Mouse (Mus musculus) embryo, embryonic 10.5 days (tissue): Measurements from ENCODE around the gene BC080695.
"Not testable (repeated sequence)": the region's sequence is repeated elsewhere in the genome, so short reads cannot be mapped to it uniquely, and the experiment has no call there.

Source experiments
- DNase-seq: peaks from one replicate; pipeline ENCODE4 v3.0.0-alpha.2; 2015; ENCODE audit warnings: low spot score

Gene BC080695

DNA sequence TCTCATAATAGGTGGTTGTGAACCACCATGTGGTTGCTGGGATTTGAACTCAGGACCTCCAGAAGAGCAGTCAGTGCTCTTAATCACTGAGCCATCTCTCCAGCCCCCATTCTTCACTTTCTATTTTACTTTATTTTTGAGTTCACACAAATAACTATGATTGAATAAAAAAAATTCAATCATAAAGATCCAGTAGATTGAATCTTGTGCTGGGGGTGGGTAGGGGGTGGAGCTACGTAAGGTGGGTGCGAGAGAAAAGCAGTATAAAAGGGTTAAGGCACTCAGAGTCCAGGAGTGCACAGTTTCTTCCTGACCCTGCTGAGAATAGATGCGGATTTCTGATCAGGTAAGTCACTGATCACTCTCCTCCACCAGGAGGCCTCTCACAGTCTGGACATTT, at the start of gene BC080695, which contains the start of gene Gm13057:
Gene BC080695, plus strand, starts transcription at position 301 of the 400 bp plus-strand sequence.
Gene Gm13057, plus strand, starts transcription at position 310 of the 400 bp plus-strand sequence.
- not testable (repeated sequence) for DNase-seq

DNA sequence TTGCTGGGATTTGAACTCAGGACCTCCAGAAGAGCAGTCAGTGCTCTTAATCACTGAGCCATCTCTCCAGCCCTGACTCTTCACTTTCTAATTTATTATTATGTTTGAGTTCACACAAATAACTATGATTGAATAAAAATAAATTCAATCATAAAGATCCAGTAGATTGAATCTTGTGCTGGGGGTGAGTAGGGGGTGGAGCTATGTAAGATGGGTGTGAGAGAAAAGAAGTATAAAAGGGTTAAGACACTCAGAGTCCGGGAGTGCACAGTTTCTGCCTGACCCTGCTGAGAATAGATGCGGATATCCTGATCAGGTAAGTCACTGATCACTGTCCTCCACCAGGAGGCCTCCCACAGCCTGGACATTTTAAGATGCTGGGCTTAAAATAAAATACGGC, 40.5 kb upstream of the BC080695 start, which contains the start of gene Gm13043:
Gene Gm13043, plus strand, starts transcription at position 301 of the 400 bp plus-strand sequence.
- no peak for DNase-seq

- not testable (repeated sequence) for DNase-seq
Measured at GRCm38 (mm10) chr4:143535654-143536053, 15.8 kb upstream of the BC080695 start, which contains the start of gene Gm13040. Gm13040 (plus strand) TSS chr4:143535954.

- not testable (repeated sequence) for DNase-seq
Measured at GRCm38 (mm10) chr4:143611927-143612326, 60.4 kb downstream of the BC080695 start.

DNA sequence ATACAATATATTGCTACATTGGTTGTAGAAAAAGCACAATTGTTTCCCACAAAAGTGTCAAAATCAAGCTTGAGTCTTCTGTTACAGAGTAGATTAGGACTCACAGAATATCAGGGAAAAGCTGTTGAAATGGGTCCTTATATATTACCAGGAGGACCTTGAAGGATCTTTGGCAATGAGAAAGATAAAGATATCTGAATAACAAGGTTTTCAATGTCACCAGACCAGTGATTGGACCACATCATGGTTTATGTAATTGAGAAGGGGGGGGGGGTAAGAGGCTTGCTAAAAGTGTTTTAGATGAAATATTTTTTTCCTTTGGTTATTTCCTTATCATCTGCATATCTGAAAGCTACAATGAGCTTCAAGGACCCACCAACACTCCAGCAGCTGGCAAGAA, 63.2 kb downstream of the BC080695 start, which contains the start of gene Gm13083:
Gene Gm13083, plus strand, starts transcription at position 301 of the 400 bp plus-strand sequence.
- not testable (repeated sequence) for DNase-seq

DNA sequence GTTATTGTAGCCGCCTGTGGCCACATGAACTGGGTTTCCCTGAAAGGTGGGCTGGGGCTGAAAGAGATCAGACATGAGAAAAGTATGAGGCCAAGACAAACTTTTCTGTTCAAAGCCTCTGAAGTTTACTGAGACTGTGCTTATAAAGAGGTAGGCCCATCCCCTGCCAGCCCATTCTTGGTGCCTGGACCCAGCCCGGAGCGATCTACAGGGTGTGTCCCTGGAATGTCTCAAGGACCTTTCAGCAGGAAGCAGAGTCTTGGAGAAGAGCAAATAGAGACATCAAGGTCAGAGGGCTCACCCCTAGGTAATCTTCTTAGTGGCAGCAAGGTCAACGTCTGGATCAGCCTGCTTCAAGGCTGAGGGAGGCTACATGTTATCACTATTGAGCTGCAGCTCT, 66.6 kb downstream of the BC080695 start:
- not testable (repeated sequence) for DNase-seq
